Mouse (Mus musculus) ovary, adult 2 months (tissue): ENCODE results near the gene Bloc1s3. TPM values are rescaled to one million over a fixed set of nuclear protein-coding genes. Genes with fewer than 3 reads are reported as not detected.

ENCODE experiments used
- polyA plus RNA-seq: library from polyadenylated mRNA; depleted of rRNA; stranded (reverse); fragments of >200 nt; gene quantifications from 2 replicates; pipeline ENCODE4 v1.2.3, GENCODE M21; 2012; rRNA removed

The Bloc1s3 gene
- 23.3 and 32.2 TPM in 2 replicates for polyA plus RNA-seq

DNA sequence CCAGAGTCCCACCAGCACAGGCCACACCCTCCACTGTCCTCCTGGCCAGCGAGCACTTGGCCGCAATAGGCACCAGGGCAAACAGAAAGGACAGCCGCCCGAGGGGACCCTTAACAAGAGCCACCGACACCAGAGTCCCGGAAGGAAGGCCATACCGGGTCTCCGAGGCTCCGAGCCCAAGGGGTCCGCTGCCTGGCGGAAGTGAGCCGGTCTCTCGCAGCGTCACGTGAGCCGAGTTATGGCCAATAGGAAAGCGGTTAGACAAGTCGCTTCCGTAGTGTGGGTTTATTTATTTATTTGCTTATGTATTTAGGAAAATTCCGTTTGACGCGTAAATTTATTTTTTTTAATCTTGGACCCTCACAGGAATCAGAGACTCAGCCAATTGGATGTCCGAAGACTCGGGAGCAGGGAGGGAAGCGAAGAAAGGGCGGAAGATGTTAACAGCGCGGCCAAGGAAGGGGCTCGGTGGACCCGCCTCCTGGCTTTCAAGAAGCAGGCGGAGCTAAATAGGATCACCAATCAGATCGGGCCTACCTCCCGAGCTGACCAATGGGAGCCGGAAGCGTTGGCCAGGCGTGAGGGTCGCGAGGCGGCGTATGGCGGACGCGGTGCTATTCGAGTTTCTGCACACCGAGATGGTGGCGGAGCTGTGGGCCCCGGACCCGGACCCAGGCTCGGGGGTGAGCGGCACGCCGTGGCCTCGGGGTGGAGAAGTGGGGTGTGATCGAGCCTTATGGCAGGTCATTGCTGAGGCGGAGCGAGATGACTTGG, at the start of gene Bloc1s3, which contains the start of gene Trappc6a:
Bloc1s3 (minus strand) TSS at position 218 of the 774 bp plus-strand sequence.
Trappc6a (plus strand) TSS at position 246 of the 774 bp plus-strand sequence.

DNA sequence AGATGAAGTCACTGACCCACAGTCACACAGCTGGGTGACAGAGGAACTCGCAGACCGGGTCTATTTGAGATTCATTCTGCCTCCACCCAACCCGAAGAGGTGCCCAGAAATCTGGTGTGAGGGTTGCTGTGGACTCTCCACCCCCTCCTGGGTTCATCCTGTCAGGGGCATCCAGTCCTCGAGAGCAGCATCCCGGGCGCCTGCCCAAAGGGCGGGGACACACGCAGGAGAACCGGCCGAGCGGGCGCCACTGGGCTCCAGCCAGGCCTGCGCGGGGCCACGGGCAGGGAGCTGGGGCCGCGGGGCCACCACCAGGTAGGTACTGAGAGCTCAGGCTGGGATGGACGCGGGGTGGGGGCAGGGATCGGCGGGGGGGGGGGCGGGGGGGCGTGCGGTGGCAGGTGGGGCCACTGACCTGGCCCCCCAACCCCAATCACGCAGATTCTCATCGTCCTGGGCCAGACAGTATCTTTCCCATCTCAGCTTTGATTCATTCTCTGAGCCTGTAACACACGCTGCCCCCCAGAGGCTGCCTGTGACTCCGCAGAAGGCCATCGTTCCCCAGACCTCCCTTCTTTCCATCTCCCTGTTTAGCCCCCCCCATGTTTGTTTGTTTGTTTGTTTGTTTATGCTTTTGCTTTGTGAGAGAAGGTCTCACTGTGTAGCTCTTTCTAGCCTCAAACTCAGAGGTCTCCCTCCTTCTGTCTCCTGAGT, 9.6 kb upstream of the Bloc1s3 start, which contains the start of gene Nkpd1:
Nkpd1 (plus strand) TSS at position 187 of the 714 bp plus-strand sequence.

DNA sequence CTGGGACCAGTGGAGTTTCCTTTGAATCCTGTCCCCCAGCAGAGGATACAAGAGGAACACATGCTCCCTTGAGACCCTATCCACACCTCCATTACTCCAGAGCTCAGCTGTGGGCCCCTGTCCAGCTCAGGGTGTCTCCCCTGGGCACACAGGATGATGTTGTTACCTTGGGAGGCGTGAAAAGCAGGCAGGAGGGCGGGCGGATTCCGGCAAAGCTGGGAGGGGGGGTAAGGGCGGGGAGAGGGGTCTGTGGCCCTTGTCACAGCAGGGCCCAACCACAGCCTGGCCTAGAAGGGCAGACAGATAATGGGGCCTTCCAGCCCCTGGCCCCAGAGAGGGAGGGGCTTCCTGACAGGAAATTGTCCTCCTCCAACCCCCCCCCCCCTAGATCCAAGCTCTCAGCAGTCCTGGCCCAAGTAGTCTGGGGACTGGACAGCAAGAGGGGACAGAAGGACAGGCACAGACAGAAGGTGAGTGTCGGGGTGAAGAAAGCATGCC, 45.2 kb downstream of the Bloc1s3 start, which contains the start of gene Exoc3l2:
Exoc3l2 (plus strand) TSS at position 448 of the 498 bp plus-strand sequence.

DNA sequence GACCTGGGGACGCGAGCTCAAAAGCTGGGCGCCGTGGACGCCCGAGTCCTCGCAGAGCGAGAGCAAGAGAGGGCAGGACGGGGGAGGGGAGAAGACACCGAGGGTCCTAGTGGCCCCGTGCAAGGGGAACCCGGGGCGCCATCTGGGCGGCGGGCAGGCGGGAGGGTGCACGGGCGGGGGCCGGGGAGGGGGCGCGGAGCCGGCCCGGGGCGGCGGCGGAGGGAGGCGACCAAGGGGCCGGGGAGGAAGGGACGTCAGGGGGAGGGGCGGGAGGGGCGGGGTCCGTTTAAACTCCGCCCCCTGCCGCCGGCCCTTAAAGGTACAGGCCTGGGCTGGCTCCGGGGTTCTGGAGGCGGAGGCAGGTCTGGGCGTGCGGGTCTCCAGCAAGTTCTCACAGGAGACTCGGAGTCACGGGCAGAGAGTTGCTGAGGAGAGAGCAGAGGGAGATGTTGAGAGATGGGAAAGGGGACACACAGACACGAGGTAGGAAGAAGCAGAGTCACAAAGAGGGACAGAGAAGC, 49.5 kb downstream of the Bloc1s3 start, which contains the start of gene Mark4:
Mark4 (minus strand) TSS at position 231 of the 521 bp plus-strand sequence.

Other genes with a start within 250 kb of the Bloc1s3 start
- gene Vasp, start 236.6 kb downstream of the Bloc1s3 start, polyA plus RNA-seq = 197 and 215 TPM in 2 replicates
- 0.18 and 0.25 TPM in 2 replicates for gene Ppm1n, start 228.3 kb downstream of the Bloc1s3 start, polyA plus RNA-seq
- 31.9 and 40.5 TPM in 2 replicates for gene Rtn2, start 225.7 kb downstream of the Bloc1s3 start, polyA plus RNA-seq
- 5.1 and 10.1 TPM in 2 replicates for gene Fosb, start 198.3 kb downstream of the Bloc1s3 start, polyA plus RNA-seq
- 35.4 and 52.6 TPM in 2 replicates for gene Ercc1, start 163.6 kb downstream of the Bloc1s3 start, polyA plus RNA-seq
- 10.1 and 12.5 TPM in 2 replicates for gene Cd3eap, start 148.9 kb downstream of the Bloc1s3 start, polyA plus RNA-seq
- gene Ppp1r13l, start 148.6 kb downstream of the Bloc1s3 start, polyA plus RNA-seq = 19.9 and 21.5 TPM in 2 replicates
- 99.9 and 104 TPM in 2 replicates for gene Ercc2, start 126.4 kb downstream of the Bloc1s3 start, polyA plus RNA-seq
- gene Klc3, start 104.3 kb downstream of the Bloc1s3 start, polyA plus RNA-seq = 11.6 and 13.6 TPM in 2 replicates
- gene Ckm, start 103.6 kb downstream of the Bloc1s3 start, polyA plus RNA-seq = 1.5 and 2.0 TPM in 2 replicates
- gene Mark4, start 49.5 kb downstream of the Bloc1s3 start, polyA plus RNA-seq = 56.2 and 68.8 TPM in 2 replicates
- 14.5 and 14.7 TPM in 2 replicates for gene Exoc3l2, start 45.0 kb downstream of the Bloc1s3 start, polyA plus RNA-seq
- 122 and 123 TPM in 2 replicates for gene Trappc6a, start within 50 bp of the Bloc1s3 start, polyA plus RNA-seq
- gene Nkpd1, start 9.5 kb upstream of the Bloc1s3 start, polyA plus RNA-seq = 1.3 and 1.9 TPM in 2 replicates
- 147 and 159 TPM in 2 replicates for gene Ppp1r37, start 54.7 kb upstream of the Bloc1s3 start, polyA plus RNA-seq
- 15.2 and 16.3 TPM in 2 replicates for gene Zfp296, start 68.9 kb upstream of the Bloc1s3 start, polyA plus RNA-seq
- gene Gemin7, start 69.2 kb upstream of the Bloc1s3 start, polyA plus RNA-seq = 230 and 252 TPM in 2 replicates
- gene Clasrp, start 96.1 kb upstream of the Bloc1s3 start, polyA plus RNA-seq = 248 and 417 TPM in 2 replicates
- gene Relb, start 121.1 kb upstream of the Bloc1s3 start, polyA plus RNA-seq = 34.7 and 48.6 TPM in 2 replicates
- 131 and 152 TPM in 2 replicates for gene Clptm1, start 156.7 kb upstream of the Bloc1s3 start, polyA plus RNA-seq
- gene Apoc2, start 169.6 kb upstream of the Bloc1s3 start, polyA plus RNA-seq = 1.2 and 3.3 TPM in 2 replicates
- not detected in 2 replicates for gene Gm44805, start 173.1 kb upstream of the Bloc1s3 start, polyA plus RNA-seq
- gene Apoc4, start 173.1 kb upstream of the Bloc1s3 start, polyA plus RNA-seq = 2.4 and 7.3 TPM in 2 replicates
- 3.8 and 11.0 TPM in 2 replicates for gene Apoc1, start 184.3 kb upstream of the Bloc1s3 start, polyA plus RNA-seq
- gene Apoe, start 190.8 kb upstream of the Bloc1s3 start, polyA plus RNA-seq = 3,327 and 3,331 TPM in 2 replicates
- gene Tomm40, start 207.1 kb upstream of the Bloc1s3 start, polyA plus RNA-seq = 131 and 143 TPM in 2 replicates
- gene Nectin2, start 242.1 kb upstream of the Bloc1s3 start, polyA plus RNA-seq = 136 and 141 TPM in 2 replicates